Mouse (Mus musculus) forebrain, embryonic 16.5 days (tissue): Measurements from ENCODE around the gene Gcn1l1. TPM values are rescaled to one million over a fixed set of nuclear protein-coding genes. Genes with fewer than 3 reads are reported as not detected.
"Not testable (repeated sequence)": the region's sequence is repeated elsewhere in the genome, so short reads cannot be mapped to it uniquely, and the experiment has no call there.

Source experiments
- ATAC-seq: fragments of 200-750 bp; cut with Nextera tagmentation; 2 replicates; pipeline ENCODE4 v1.8.0; 2017; ENCODE audit warnings: mild to moderate bottlenecking, moderate library complexity
- H3K27ac ChIP-seq: fragments of 300-500 bp; sonication (generic); 2 replicates; pipeline ENCODE4 v1.5.1; 2014; ENCODE audit warnings: low read length, control low read depth
- H3K27me3 ChIP-seq: fragments of 300-500 bp; sonication (generic); replicated peaks from 2 replicates; pipeline ENCODE4 v1.6.1; 2014; ENCODE audit warnings: low read length; ENCODE audit not compliant: control insufficient read depth, insufficient read depth
- H3K36me3 ChIP-seq: fragments of 300-500 bp; sonication (generic); 2 replicates; pipeline ENCODE4 v1.6.1; 2014; ENCODE audit not compliant: control insufficient read depth, insufficient read depth
- H3K4me1 ChIP-seq: fragments of 300-500 bp; sonication (generic); replicated peaks from 2 replicates; pipeline ENCODE4 v1.6.1; 2014; ENCODE audit warnings: low read length; ENCODE audit not compliant: control insufficient read depth, insufficient read depth
- H3K4me2 ChIP-seq: fragments of 300-500 bp; sonication (generic); 2 replicates; pipeline ENCODE4 v1.6.1; 2014; ENCODE audit warnings: mild to moderate bottlenecking, low read length, control low read depth
- H3K4me3 ChIP-seq: fragments of 300-500 bp; sonication (generic); replicated peaks from 2 replicates; pipeline ENCODE4 v1.5.1; 2014; ENCODE audit warnings: mild to moderate bottlenecking, low read length, control low read depth
- H3K9ac ChIP-seq: fragments of 300-500 bp; sonication (generic); replicated peaks from 2 replicates; pipeline ENCODE4 v1.6.1; 2014; ENCODE audit warnings: low read depth, low read length, control low read depth
- H3K9me3 ChIP-seq: fragments of 300-500 bp; sonication (generic); 2 replicates; pipeline ENCODE4 v1.6.1; 2016; ENCODE audit warnings: low read length; ENCODE audit not compliant: control insufficient read depth
- WGBS: fragments of 180-500 bp; shearing (Covaris S2); extraction: QIAGEN DNeasy Blood & Tissue Kit; methylation state at CpG from one replicate; pipeline ENCODE4 v1.1.7; 2014; 5-methylcytosine and 5-hydroxymethylcytosine counted together
- polyA plus RNA-seq: library from polyadenylated mRNA; unstranded; fragments of >200 nt; fragmentation: Nextera tagmentation; extraction: Ambion mirVana; gene quantifications from 2 replicates; pipeline ENCODE4 v1.2.1, GENCODE M21; 2015

Gene Gcn1l1
- 44.7 and 53.6 TPM in 2 replicates for polyA plus RNA-seq

DNA sequence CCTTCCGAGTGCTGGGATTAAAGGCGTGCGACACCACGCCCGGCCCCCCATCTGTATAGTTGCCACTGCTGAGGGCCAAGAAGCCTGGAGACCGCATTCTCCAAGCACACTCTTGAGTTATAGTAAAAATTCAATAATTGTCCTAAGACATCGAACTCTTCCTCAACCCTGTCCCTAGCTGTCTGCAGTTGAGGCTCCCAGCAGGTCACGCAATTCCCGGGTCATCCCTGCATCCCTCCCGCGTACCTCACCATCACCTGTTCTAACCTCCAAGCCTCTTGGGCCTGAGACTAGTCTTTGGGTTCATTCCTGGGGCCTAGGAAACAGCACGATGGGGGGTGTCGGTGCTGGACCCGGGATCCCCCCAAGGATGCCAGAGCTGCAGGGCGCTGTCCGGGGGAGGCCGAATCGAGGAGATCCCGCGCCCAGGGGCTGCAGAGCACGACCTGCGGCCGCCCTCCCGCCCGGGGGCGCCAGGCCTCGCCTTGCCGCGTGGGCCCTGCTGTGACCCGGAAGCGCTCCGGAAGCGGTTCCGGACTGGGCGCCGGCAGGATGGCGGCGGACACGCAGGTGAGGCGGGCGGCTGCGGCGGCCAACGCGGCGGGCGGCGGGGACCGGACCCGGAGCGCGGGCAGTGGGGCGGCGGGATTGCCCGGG is at the start of gene Gcn1l1:
Gcn1l1 (plus strand) TSS at position 518 of the 657 bp plus-strand sequence.
- peak; percentile 94 for ATAC-seq
- Histone ChIP-seq H3K36me3 (peaks cover 20% of the 10 kb centered on the region), H3K27ac (peak within 1 kb of the TSS; percentile 66), H3K9me3 (no peaks in the 10 kb centered on the region), H3K4me3 (peak within 1 kb of the TSS; percentile 81), H3K27me3 (no peaks in the 10 kb centered on the region), H3K4me1 (peaks cover 26% of the 10 kb centered on the region), H3K9ac (peak within 1 kb of the TSS; percentile 93), H3K4me2 (peak within 1 kb of the TSS; percentile 67)
- 2% methylated on average over 49 of the region's 55 CpGs for WGBS

DNA sequence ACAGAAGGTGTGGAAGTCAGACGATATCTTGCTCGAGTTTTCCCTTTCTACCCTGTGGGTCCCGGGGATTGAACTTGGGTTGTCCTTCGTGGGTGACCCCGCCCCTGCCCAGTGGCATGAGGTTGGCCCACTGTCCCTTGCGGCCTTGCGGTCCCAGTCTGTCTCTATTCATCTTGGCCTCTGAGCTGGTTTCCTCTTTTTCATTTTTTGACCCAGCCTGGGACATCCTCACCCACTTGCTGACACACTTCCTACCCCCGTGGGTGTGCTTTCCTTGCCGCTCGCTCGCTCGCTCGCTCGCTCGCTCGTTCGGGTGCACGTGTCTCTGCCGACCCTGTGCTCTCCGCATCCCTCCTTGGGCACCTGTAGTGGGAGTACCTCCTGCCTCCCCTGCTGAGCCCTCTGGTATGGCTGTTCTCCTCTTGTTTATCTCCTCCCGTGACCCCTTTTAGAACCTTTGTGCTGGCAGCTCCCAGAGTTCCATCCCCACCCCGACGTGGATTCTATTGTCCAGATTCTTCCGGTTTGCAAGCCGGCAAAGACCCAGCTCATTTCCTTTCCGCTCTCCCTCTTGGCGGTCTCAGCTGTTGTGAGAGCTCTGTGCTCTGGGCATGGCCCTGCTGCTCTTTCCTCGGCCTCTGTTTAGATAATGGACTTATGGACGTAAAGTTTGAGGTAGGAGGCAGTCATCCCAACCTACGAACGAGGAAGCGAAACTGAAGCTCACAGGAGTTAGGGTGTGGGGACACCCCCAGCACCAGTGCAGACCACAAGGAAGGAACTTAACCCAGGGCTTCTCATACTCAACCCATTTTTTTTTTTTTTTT is 48.8 kb upstream of the Gcn1l1 start:
- H3K27me3 ChIP-seq, result no peaks in the 10 kb centered on the region
- H3K4me1 ChIP-seq, result peaks cover 10% of the 10 kb centered on the region
- ATAC-seq, result no peak
- no peak overlapping the region for H3K4me3 ChIP-seq
- H3K4me2 ChIP-seq, result no peak overlapping the region
- no peaks in the 10 kb centered on the region for H3K9me3 ChIP-seq
- 79% methylated on average over 32 of the region's 32 CpGs for WGBS
- H3K36me3 ChIP-seq, result no peaks in the 10 kb centered on the region
- H3K9ac ChIP-seq, result no peak overlapping the region
- H3K27ac ChIP-seq, result no peak overlapping the region

DNA sequence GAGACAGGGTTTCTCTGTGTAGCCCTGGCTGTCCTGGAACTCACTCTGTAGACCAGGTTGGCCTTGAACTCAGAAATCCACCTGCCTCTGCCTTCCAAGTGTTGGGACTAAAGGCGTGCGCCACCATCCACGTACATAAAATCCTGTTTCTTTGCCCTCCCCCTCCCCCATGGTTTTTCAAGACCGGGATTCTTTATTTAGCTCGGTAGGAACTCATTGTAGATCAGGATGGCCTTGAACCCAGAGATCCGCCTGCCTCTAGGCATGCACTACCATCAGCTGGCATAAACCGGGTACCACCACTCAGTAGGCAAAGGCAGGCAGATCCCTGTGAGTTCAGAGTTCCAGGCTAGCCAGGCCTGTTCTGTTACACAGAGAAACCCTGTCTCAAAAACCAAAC is 48.1 kb upstream of the Gcn1l1 start:
- 93% methylated on average over 7 of the region's 7 CpGs for WGBS
- no peaks in the 10 kb centered on the region for H3K36me3 ChIP-seq

DNA sequence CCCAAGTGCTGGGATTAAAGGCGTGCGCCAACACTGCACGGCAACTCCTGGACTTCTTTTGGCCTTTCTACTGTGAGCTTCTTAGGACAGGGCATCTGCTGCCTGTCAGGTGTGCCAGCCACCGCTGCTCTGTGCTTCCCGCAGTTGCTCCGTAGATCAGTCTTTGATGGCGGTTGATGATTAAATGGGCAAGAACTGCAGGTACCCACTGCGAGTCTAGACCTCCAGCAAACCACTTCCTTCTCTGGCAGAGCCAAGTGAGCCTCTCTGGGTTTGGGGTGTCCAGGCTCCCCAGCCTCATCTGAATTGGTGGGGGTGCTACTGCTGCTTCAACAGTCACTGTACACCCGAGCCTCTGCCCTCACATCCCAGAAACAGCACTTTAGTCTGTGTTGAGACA is 47.6 kb upstream of the Gcn1l1 start:
- Histone ChIP-seq H3K9me3 (no peaks in the 10 kb centered on the region), H3K9ac (no peak overlapping the region), H3K36me3 (no peaks in the 10 kb centered on the region), H3K27ac (no peak overlapping the region), H3K27me3 (no peaks in the 10 kb centered on the region), H3K4me3 (no peak overlapping the region), H3K4me2 (no peak overlapping the region), H3K4me1 (peaks cover 10% of the 10 kb centered on the region)
- no peak for ATAC-seq
- 94% methylated on average over 9 of the region's 9 CpGs for WGBS

More for the DNA sequence above, 48.1 kb upstream of the Gcn1l1 start:
- no peak for ATAC-seq
- Histone ChIP-seq H3K9ac (no peak overlapping the region), H3K9me3 (no peaks in the 10 kb centered on the region), H3K27me3 (no peaks in the 10 kb centered on the region), H3K4me1 (peaks cover 10% of the 10 kb centered on the region), H3K4me3 (no peak overlapping the region), H3K27ac (no peak overlapping the region), H3K4me2 (no peak overlapping the region)

DNA sequence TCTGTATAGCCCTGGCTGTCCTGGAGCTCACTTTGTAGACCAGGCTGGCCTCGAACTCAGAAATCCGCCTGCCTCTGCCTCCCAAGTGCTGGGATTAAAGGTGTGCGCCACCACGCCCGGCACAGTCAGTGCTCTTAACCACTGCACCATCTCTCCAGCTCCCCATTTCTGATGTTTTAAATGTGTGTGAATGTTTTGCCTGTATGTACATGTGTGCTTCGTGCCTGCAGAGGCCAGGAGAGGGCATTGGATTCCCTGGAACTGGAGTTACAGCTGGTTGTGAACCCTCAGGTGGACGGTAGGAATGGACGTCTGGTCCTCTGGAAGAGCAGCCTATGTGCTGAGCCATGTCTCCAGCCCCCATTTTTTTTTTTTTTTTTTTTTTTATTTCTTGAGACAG is 46.8 kb upstream of the Gcn1l1 start:
- ATAC-seq, H3K4me3 ChIP-seq, H3K27me3 ChIP-seq, H3K9ac ChIP-seq, H3K9me3 ChIP-seq, H3K4me2 ChIP-seq, H3K36me3 ChIP-seq, H3K27ac ChIP-seq: not testable (repeated sequence)
- peaks cover 10% of the 10 kb centered on the region for H3K4me1 ChIP-seq
- WGBS, result 96% methylated on average over 7 of the region's 8 CpGs

DNA sequence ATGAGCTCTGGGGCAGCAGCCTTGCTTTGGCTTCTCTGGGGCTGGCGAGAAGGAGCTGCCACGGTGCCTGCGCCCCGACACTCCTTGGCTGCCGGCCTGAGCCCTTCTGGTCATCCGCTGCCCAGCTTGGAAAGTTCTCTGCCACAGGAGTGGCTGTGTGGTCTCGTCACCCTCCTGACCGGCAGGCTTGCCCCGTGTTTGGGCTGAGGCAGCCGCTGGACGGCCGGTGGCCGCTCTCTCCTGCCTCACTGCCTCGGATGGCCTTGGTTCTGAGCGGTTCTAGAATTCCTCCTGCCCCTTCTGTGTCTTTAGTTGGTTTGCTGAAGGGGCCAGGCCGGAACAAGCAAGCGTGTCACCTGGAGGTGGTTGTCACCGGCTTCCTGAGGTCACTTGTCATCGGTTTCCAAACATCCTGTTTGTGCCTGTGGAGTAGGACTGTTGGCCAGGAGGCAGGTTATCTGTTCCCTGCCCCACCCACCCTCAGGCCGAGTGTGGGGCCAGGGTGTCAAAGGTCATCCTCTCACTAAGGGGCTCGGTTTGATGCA is 44.7 kb upstream of the Gcn1l1 start:
- Histone ChIP-seq H3K27ac (no peak overlapping the region), H3K27me3 (no peaks in the 10 kb centered on the region), H3K9ac (no peak overlapping the region), H3K4me1 (peaks cover under 1% of the 10 kb centered on the region), H3K9me3 (no peaks in the 10 kb centered on the region), H3K4me3 (no peak overlapping the region), H3K4me2 (no peak overlapping the region), H3K36me3 (no peaks in the 10 kb centered on the region)
- 79% methylated on average over 21 of the region's 21 CpGs for WGBS
- no peak for ATAC-seq

DNA sequence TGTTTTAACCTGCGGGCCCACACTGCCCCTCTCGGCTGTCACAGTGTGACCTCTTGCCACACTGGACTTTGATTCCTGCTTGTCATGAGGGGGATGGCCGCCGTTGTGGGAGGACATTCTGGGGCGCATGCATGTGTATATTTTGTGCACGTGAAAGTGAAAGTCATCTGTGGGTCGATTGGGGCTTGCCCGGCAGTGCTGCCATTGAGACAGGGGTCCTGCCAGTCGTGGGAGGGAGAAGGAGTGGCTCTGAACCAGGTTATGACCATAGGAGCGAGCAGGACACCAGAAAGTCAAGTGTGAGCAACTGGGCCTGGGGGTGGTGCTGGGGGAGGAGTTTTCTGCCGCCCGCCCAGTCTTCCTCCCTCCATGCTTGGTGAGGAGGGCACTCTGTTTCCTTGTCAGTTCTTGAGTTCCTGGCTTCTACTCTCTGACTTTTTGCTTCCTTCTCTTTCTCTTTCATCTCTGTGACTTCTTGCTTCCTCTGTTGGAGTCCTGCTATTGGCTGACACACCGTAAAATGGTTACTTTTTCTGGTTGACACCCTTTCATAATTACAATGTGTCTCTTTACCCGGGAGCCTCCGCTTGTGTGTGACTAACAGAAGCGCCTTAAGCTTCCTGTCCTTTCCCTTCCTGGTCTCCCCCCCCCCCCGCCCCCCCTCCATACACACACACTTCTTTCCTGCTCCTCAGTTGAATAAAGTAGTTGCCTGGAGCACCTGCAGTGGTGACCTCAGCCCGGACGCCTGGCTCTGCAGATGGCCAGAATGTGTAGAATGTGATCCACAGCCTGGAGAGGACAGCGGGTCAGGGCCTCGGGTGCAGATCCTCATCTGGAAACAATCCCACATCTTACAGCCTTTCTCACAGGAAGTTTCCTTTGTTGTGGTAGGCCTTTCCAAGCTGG is 43.2 kb upstream of the Gcn1l1 start:
- Histone ChIP-seq H3K9me3 (no peaks in the 10 kb centered on the region), H3K27ac (no peak overlapping the region), H3K9ac (no peak overlapping the region), H3K4me1 (no peaks in the 10 kb centered on the region; the same call in 1 of the 2 replicates), H3K4me2 (no peak overlapping the region), H3K27me3 (no peaks in the 10 kb centered on the region), H3K36me3 (no peaks in the 10 kb centered on the region), H3K4me3 (no peak overlapping the region)
- ATAC-seq, result no peak
- WGBS, result 80% methylated on average over 20 of the region's 21 CpGs

DNA sequence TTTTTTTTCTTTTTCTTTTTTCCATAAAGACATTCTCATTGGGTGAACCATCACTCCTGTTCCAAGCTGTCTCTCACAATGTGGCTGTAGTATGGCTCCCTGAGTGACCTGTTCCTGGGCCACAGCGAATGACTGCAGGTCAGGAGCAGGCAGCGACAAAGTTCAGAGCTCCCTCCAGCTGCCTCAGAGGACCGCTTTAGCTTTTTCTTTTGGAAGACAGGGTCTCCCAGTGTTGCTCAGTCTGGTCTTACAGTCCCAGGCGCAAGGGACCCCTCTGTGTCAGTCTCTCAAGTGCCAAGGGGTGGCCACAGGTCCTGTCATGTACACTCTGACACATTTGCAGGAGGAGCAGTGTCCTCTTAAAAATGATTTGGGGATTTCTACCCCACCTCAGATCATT is 42.5 kb upstream of the Gcn1l1 start:
- no peaks in the 10 kb centered on the region for H3K9me3 ChIP-seq
- no peak overlapping the region for H3K9ac ChIP-seq
- H3K27me3 ChIP-seq, result no peaks in the 10 kb centered on the region
- no peaks in the 10 kb centered on the region; the same call in 1 of the 2 replicates for H3K4me1 ChIP-seq
- H3K36me3 ChIP-seq, result no peaks in the 10 kb centered on the region
- no peak for ATAC-seq
- no peak overlapping the region for H3K4me2 ChIP-seq
- H3K27ac ChIP-seq, result no peak overlapping the region
- H3K4me3 ChIP-seq, result no peak overlapping the region
- 92% methylated on average over 4 of the region's 4 CpGs for WGBS
